Comparison of ENCODE assay signal across 9 mouse cellular contexts in genomic region chr9:78078240-78078639, GRCm38 (mm10). TPM values are rescaled to one million over a fixed set of nuclear protein-coding genes. Genes with fewer than 3 reads are reported as not detected.
DNase-seq lines count a peak whose midpoint lies in the region; ATAC-seq lines count a peak whose summit lies in the region.
"Had no signal": no experiment of that assay in that cellular context is flagged by ENCODE, and none has a peak within 500 bp of the region (broad histone marks: within the 10 kb centered on the region; RNA-seq: fewer than 3 reads in every experiment).

No protein-coding gene starts in this region.

- 31% methylated on average over 2 of the region's 2 CpGs for WGBS in embryonic facial prominence, embryonic 11.5 days
- WGBS in embryonic facial prominence, embryonic 10.5 days: 34% methylated on average over 2 of the region's 2 CpGs

- no peak overlapping the region for H3K27ac ChIP-seq in embryonic facial prominence, embryonic 11.5 days (replicated peaks; ENCODE audit: low read depth, low read length)
- no peak overlapping the region for H3K27ac ChIP-seq in embryonic facial prominence, embryonic 10.5 days (replicated peaks)

- no peaks in the 10 kb centered on the region for H3K9me3 ChIP-seq in embryonic facial prominence, embryonic 11.5 days (replicated peaks; ENCODE audit: control insufficient read depth, low read length)
- H3K9me3 ChIP-seq in embryonic facial prominence, embryonic 10.5 days: no peaks in the 10 kb centered on the region

- no peak overlapping the region for H3K9ac ChIP-seq in embryonic facial prominence, embryonic 11.5 days (replicated peaks; ENCODE audit: low read length)

- DNase-seq in embryonic facial prominence, embryonic 11.5 days (ENCODE audit: low spot score): peak; percentile 50
- DNase-seq in embryonic facial prominence, embryonic 10.5 days (ENCODE audit: low spot score): no peak
- DNase-seq in layer of hippocampus, postnatal 14 days (ENCODE audit: low spot score in 2 of 2): peak; percentile 18 to 21
- DNase-seq in layer of hippocampus, adult 9-11 months: no peak
- peak; percentile 37 for DNase-seq in ES-CJ7 (ENCODE audit: low read depth, low spot score)
- DNase-seq in kidney, postnatal 10 days: peak; percentile 31
- DNase-seq in urinary bladder, postnatal 4 days (ENCODE audit: low spot score in 2 of 2): no peak
- no peak for DNase-seq in adrenal gland, postnatal 25 days

- H3K4me3 ChIP-seq in embryonic facial prominence, embryonic 11.5 days (ENCODE audit: low read depth, low read length): no peak overlapping the region
- H3K4me3 ChIP-seq in embryonic facial prominence, embryonic 10.5 days: no peak overlapping the region

- no peak overlapping the region for H3K4me2 ChIP-seq in embryonic facial prominence, embryonic 11.5 days (ENCODE audit: low read depth, low read length)

- H3K27me3 ChIP-seq in embryonic facial prominence, embryonic 11.5 days (ENCODE audit: control insufficient read depth, insufficient read depth, low read length): no peaks in the 10 kb centered on the region
- no peaks in the 10 kb centered on the region for H3K27me3 ChIP-seq in embryonic facial prominence, embryonic 10.5 days (replicated peaks; ENCODE audit: low read depth, poor library complexity, severe bottlenecking)

- ATAC-seq in embryonic facial prominence, embryonic 11.5 days (replicated peaks; ENCODE audit: insufficient number of reproducible peaks, low FRiP score, low TSS enrichment, low read depth): no peak

- no peaks in the 10 kb centered on the region for H3K4me1 ChIP-seq in embryonic facial prominence, embryonic 11.5 days (ENCODE audit: control insufficient read depth, insufficient read depth, low read length)
- no peaks in the 10 kb centered on the region for H3K4me1 ChIP-seq in embryonic facial prominence, embryonic 10.5 days

- H3K36me3 ChIP-seq in embryonic facial prominence, embryonic 11.5 days (replicated peaks; ENCODE audit: control insufficient read depth, insufficient read depth, low read depth, low read length): peaks cover under 1% of the 10 kb centered on the region; the same call in 1 of the 2 replicates
- H3K36me3 ChIP-seq in embryonic facial prominence, embryonic 10.5 days (replicated peaks): peaks cover 20% of the 10 kb centered on the region

RNA-seq across cellular contexts. Expression of gene Gcm1, which starts 26.5 kb away (rescaled TPM):
- polyA plus RNA-seq in embryonic facial prominence, embryonic 11.5 days (2014; fragmentation: Nextera tagmentation; extraction: Ambion mirVana): not detected in 2 replicates
- polyA plus RNA-seq in embryonic facial prominence, embryonic 10.5 days (2016; fragmentation: Nextera tagmentation; extraction: Ambion mirVana): 0.09 TPM in 1 of 2 replicates, not detected in the other
- total RNA-seq in layer of hippocampus, postnatal 14 days (2021): not detected
- not detected in 2 replicates for total RNA-seq in adrenal gland, postnatal 25 days (2021)
- total RNA-seq: layer of hippocampus, adult 18-20 months had no signal

RNA-seq across cellular contexts. Expression of gene Fbxo9, which starts 30.6 kb away (rescaled TPM):
- 37.3 and 37.4 TPM in 2 replicates for polyA plus RNA-seq in embryonic facial prominence, embryonic 11.5 days (2014; fragmentation: Nextera tagmentation; extraction: Ambion mirVana)
- 22.9 and 24.7 TPM in 2 replicates for polyA plus RNA-seq in embryonic facial prominence, embryonic 10.5 days (2016; fragmentation: Nextera tagmentation; extraction: Ambion mirVana)
- total RNA-seq in layer of hippocampus, postnatal 14 days (2021): 100 to 1,000 TPM; 102 to 112 TPM
- 108 and 122 TPM in 2 replicates for total RNA-seq in adrenal gland, postnatal 25 days (2021)

RNA-seq across cellular contexts. Expression of gene Ick, which starts 30.8 kb away (rescaled TPM):
- 33.4 and 35.2 TPM in 2 replicates for polyA plus RNA-seq in embryonic facial prominence, embryonic 11.5 days (2014; fragmentation: Nextera tagmentation; extraction: Ambion mirVana)
- polyA plus RNA-seq in embryonic facial prominence, embryonic 10.5 days (2016; fragmentation: Nextera tagmentation; extraction: Ambion mirVana): 38.1 and 40.6 TPM in 2 replicates
- 10 to 100 TPM; 34.3 to 34.9 TPM for total RNA-seq in layer of hippocampus, postnatal 14 days (2021)
- 22.0 and 26.7 TPM in 2 replicates for total RNA-seq in adrenal gland, postnatal 25 days (2021)

Comparison
In these comparisons a context has a peak if more than half of its experiments do, and no peak if none do; other contexts are left out.
1. DNase-seq: peak in embryonic facial prominence, embryonic 11.5 days (single experiment), layer of hippocampus, postnatal 14 days (2 of 2), ES-CJ7 (single experiment) and kidney, postnatal 10 days (single experiment); none in embryonic facial prominence, embryonic 10.5 days (single experiment), layer of hippocampus, adult 9-11 months (single experiment), urinary bladder, postnatal 4 days (0 of 2) and adrenal gland, postnatal 25 days (single experiment).